ENCODE assay signal across 15 mouse cellular contexts in genomic region chr7:81199109-81199508, GRCm38 (mm10). TPM values are rescaled to one million over a fixed set of nuclear protein-coding genes. Genes with fewer than 3 reads are reported as not detected.
A peak's percentile ranks its signal among the peaks of the same experiment; 100 is the strongest.
DNase-seq lines count a peak whose midpoint lies in the region; ATAC-seq and TF ChIP-seq lines count a peak whose summit lies in the region.
"Had no signal": no experiment of that assay in that cellular context is flagged by ENCODE, and none has a peak within 500 bp of the region (broad histone marks: within the 10 kb centered on the region; RNA-seq: fewer than 3 reads in every experiment).

No protein-coding gene starts in this region.

- peak; percentile 86 for DNase-seq in heart, adult 11 months
- no peak for DNase-seq in heart, embryonic 10.5 days (ENCODE audit: low spot score)
- peak; percentile 57 for DNase-seq in NIH3T3 (ENCODE audit: low read depth)
- peak; percentile 38 for DNase-seq in lung, postnatal 25 days (ENCODE audit: low spot score)
- no peak for DNase-seq in urinary bladder, postnatal 14 days (ENCODE audit: low spot score)
- DNase-seq in forebrain, postnatal 0 days = no peak
- DNase-seq: liver, embryonic 13.5 days; right cerebral cortex, adult 18-20 months had no signal

- H3K27ac ChIP-seq in heart, embryonic 10.5 days = no peak overlapping the region
- H3K27ac ChIP-seq in liver, embryonic 16.5 days (ENCODE audit: low read length) = no peak overlapping the region
- H3K27ac ChIP-seq in liver, embryonic 12.5 days = no peak overlapping the region
- H3K27ac ChIP-seq in forebrain, postnatal 0 days (ENCODE audit: low read depth, low read length) = no peak overlapping the region
- H3K27ac ChIP-seq: embryonic facial prominence, embryonic 12.5 days; gastrocnemius, adult 2 months; heart, embryonic 15.5 days; hindbrain, embryonic 10.5 days; liver, embryonic 13.5 days; stomach, embryonic 15.5 days had no signal

- WGBS in heart, embryonic 10.5 days = 54% methylated on average over 5 of the region's 5 CpGs
- 27% methylated on average over 5 of the region's 5 CpGs for WGBS in liver, embryonic 16.5 days (ENCODE audit: insufficient replicate concordance)
- 39% methylated on average over 5 of the region's 5 CpGs for WGBS in liver, embryonic 12.5 days (ENCODE audit: insufficient replicate concordance)
- 78% methylated on average over 5 of the region's 5 CpGs for WGBS in forebrain, postnatal 0 days

- peak; percentile 72 for ATAC-seq in liver, embryonic 16.5 days (ENCODE audit: low read depth)
- ATAC-seq in liver, embryonic 12.5 days = no peak
- no peak for ATAC-seq in forebrain, postnatal 0 days

- no peaks in the 10 kb centered on the region for H3K27me3 ChIP-seq in heart, embryonic 10.5 days (ENCODE audit: insufficient read depth, poor library complexity, severe bottlenecking)
- no peaks in the 10 kb centered on the region for H3K27me3 ChIP-seq in liver, embryonic 16.5 days (ENCODE audit: control insufficient read depth, insufficient read depth, low read depth, low read length)
- H3K27me3 ChIP-seq in liver, embryonic 12.5 days (replicated peaks) = no peaks in the 10 kb centered on the region
- no peaks in the 10 kb centered on the region for H3K27me3 ChIP-seq in forebrain, postnatal 0 days (ENCODE audit: insufficient read depth, low read length)
- H3K27me3 ChIP-seq: embryonic facial prominence, embryonic 12.5 days; heart, embryonic 15.5 days; stomach, embryonic 15.5 days had no signal

- no peak for TF ChIP-seq CTCF in forebrain, postnatal 0 days (IDR thresholded peaks at IDR 0.05; ENCODE audit: low read depth)

- H3K4me3 ChIP-seq in heart, embryonic 10.5 days = no peak overlapping the region
- no peak overlapping the region for H3K4me3 ChIP-seq in liver, embryonic 16.5 days (ENCODE audit: low read depth, low read length)
- H3K4me3 ChIP-seq in liver, embryonic 12.5 days = no peak overlapping the region
- no peak overlapping the region for H3K4me3 ChIP-seq in forebrain, postnatal 0 days (ENCODE audit: low read depth, low read length)
- H3K4me3 ChIP-seq: embryonic facial prominence, embryonic 12.5 days; gastrocnemius, adult 2 months; heart, embryonic 15.5 days; hindbrain, embryonic 10.5 days; liver, embryonic 13.5 days; stomach, embryonic 15.5 days had no signal

- no peaks in the 10 kb centered on the region for H3K9me3 ChIP-seq in heart, embryonic 10.5 days
- no peaks in the 10 kb centered on the region for H3K9me3 ChIP-seq in liver, embryonic 16.5 days (replicated peaks; ENCODE audit: control insufficient read depth, low read length)
- H3K9me3 ChIP-seq in liver, embryonic 12.5 days (replicated peaks) = no peaks in the 10 kb centered on the region
- H3K9me3 ChIP-seq in forebrain, postnatal 0 days (ENCODE audit: low read length) = no peaks in the 10 kb centered on the region
- H3K9me3 ChIP-seq: embryonic facial prominence, embryonic 12.5 days; heart, embryonic 15.5 days; hindbrain, embryonic 10.5 days; liver, embryonic 13.5 days; stomach, embryonic 15.5 days had no signal

- H3K36me3 ChIP-seq in heart, embryonic 10.5 days = no peaks in the 10 kb centered on the region
- no peaks in the 10 kb centered on the region for H3K36me3 ChIP-seq in liver, embryonic 16.5 days (ENCODE audit: control insufficient read depth, insufficient read depth)
- no peaks in the 10 kb centered on the region for H3K36me3 ChIP-seq in liver, embryonic 12.5 days
- no peaks in the 10 kb centered on the region for H3K36me3 ChIP-seq in forebrain, postnatal 0 days (ENCODE audit: insufficient read depth)
- H3K36me3 ChIP-seq: embryonic facial prominence, embryonic 12.5 days; heart, embryonic 15.5 days; hindbrain, embryonic 10.5 days; liver, embryonic 13.5 days; stomach, embryonic 15.5 days had no signal

- H3K9ac ChIP-seq in liver, embryonic 16.5 days (ENCODE audit: low read depth, low read length) = no peak overlapping the region
- no peak overlapping the region for H3K9ac ChIP-seq in liver, embryonic 12.5 days
- no peak overlapping the region for H3K9ac ChIP-seq in forebrain, postnatal 0 days
- H3K9ac ChIP-seq: embryonic facial prominence, embryonic 12.5 days; heart, embryonic 15.5 days; liver, embryonic 13.5 days; stomach, embryonic 15.5 days had no signal

- peaks cover 15% of the 10 kb centered on the region for H3K4me1 ChIP-seq in heart, embryonic 10.5 days
- peaks cover 6% of the 10 kb centered on the region for H3K4me1 ChIP-seq in liver, embryonic 16.5 days (ENCODE audit: control insufficient read depth, low read depth, low read length)
- no peaks in the 10 kb centered on the region; the same call in 1 of the 2 replicates for H3K4me1 ChIP-seq in liver, embryonic 12.5 days
- no peaks in the 10 kb centered on the region for H3K4me1 ChIP-seq in forebrain, postnatal 0 days (ENCODE audit: insufficient read depth)

- H3K4me2 ChIP-seq in liver, embryonic 16.5 days (ENCODE audit: low read depth, low read length) = no peak overlapping the region
- H3K4me2 ChIP-seq in liver, embryonic 12.5 days = no peak overlapping the region
- no peak overlapping the region for H3K4me2 ChIP-seq in forebrain, postnatal 0 days (ENCODE audit: low read depth)
- H3K4me2 ChIP-seq: embryonic facial prominence, embryonic 12.5 days; heart, embryonic 15.5 days; liver, embryonic 13.5 days; stomach, embryonic 15.5 days had no signal

RNA-seq across cellular contexts. Expression of gene Pde8a, which starts 14.3 kb away (rescaled TPM):
- polyA plus RNA-seq in heart, embryonic 10.5 days (2016; fragmentation: Nextera tagmentation; extraction: Ambion mirVana) = 1.9 and 2.3 TPM in 2 replicates
- polyA plus RNA-seq in liver, embryonic 16.5 days (2015; fragmentation: Nextera tagmentation; extraction: Ambion mirVana) = 1.1 and 1.2 TPM in 2 replicates
- 1.3 and 2.0 TPM in 2 replicates for polyA plus RNA-seq in liver, embryonic 12.5 days (2016; fragmentation: Nextera tagmentation; extraction: Ambion mirVana)
- total RNA-seq in forebrain, postnatal 0 days (2014; rRNA removed) = 2.3 and 2.7 TPM in 2 replicates
- polyA plus RNA-seq in forebrain, postnatal 0 days (2015; fragmentation: Nextera tagmentation; extraction: Ambion mirVana) = 1.0 and 1.1 TPM in 2 replicates

Comparison
In these comparisons a context has a peak if more than half of its experiments do, and no peak if none do; other contexts are left out.
1. DNase-seq: peak in heart, adult 11 months (single experiment), NIH3T3 (single experiment) and lung, postnatal 25 days (single experiment); none in heart, embryonic 10.5 days (single experiment), urinary bladder, postnatal 14 days (single experiment) and forebrain, postnatal 0 days (single experiment).